Comparison of ENCODE assay signal across 8 mouse cellular contexts in genomic region chr16:60604613-60605012, GRCm38 (mm10). TPM values are rescaled to one million over a fixed set of nuclear protein-coding genes. Genes with fewer than 3 reads are reported as not detected.
DNase-seq lines count a peak whose midpoint lies in the region; ATAC-seq lines count a peak whose summit lies in the region.

No protein-coding gene starts in this region.

- H3K4me3 ChIP-seq in embryonic facial prominence, embryonic 12.5 days, result peak overlapping the region; percentile 50
- H3K4me3 ChIP-seq in intestine, embryonic 15.5 days (replicated peaks), result peak overlapping the region; percentile 33

- H3K9me3 ChIP-seq in embryonic facial prominence, embryonic 12.5 days, result no peaks in the 10 kb centered on the region
- H3K9me3 ChIP-seq in intestine, embryonic 15.5 days, result no peaks in the 10 kb centered on the region

- no peak overlapping the region for H3K27ac ChIP-seq in embryonic facial prominence, embryonic 12.5 days
- no peak overlapping the region for H3K27ac ChIP-seq in intestine, embryonic 15.5 days

- ATAC-seq in embryonic facial prominence, embryonic 12.5 days (ENCODE audit: insufficient number of reproducible peaks, insufficient read depth, low FRiP score, low TSS enrichment), result no peak
- no peak for ATAC-seq in intestine, embryonic 15.5 days
- no peak for ATAC-seq in CD4-positive, CD25-positive, alpha-beta regulatory T cell, adult 4 months

- peak overlapping the region; percentile 93 for H3K4me2 ChIP-seq in embryonic facial prominence, embryonic 12.5 days (replicated peaks)
- peak overlapping the region; percentile 71 for H3K4me2 ChIP-seq in intestine, embryonic 15.5 days (replicated peaks)

- 2% methylated on average over 10 of the region's 10 CpGs for WGBS in embryonic facial prominence, embryonic 12.5 days
- 4% methylated on average over 10 of the region's 10 CpGs for WGBS in intestine, embryonic 15.5 days

- peaks cover 9% of the 10 kb centered on the region; the same call in 1 of the 2 replicates for H3K4me1 ChIP-seq in embryonic facial prominence, embryonic 12.5 days
- H3K4me1 ChIP-seq in intestine, embryonic 15.5 days (replicated peaks), result peaks cover 8% of the 10 kb centered on the region

- H3K9ac ChIP-seq in embryonic facial prominence, embryonic 12.5 days, result peak overlapping the region; percentile 40
- H3K9ac ChIP-seq in intestine, embryonic 15.5 days, result peak overlapping the region; percentile 30; the same call in 1 of the 2 replicates

- peak; percentile 12 for DNase-seq in layer of hippocampus, adult 9-11 months
- no peak for DNase-seq in layer of hippocampus, adult 11-12 months (ENCODE audit: low spot score)
- peak; percentile 19 for DNase-seq in right cerebral cortex, adult 18-20 months
- no peak for DNase-seq in cerebellum, adult 11-12 months
- DNase-seq in ovary, postnatal 10 days (ENCODE audit: low spot score), result no peak

- no peaks in the 10 kb centered on the region for H3K36me3 ChIP-seq in embryonic facial prominence, embryonic 12.5 days
- no peaks in the 10 kb centered on the region for H3K36me3 ChIP-seq in intestine, embryonic 15.5 days

- peaks cover 33% of the 10 kb centered on the region for H3K27me3 ChIP-seq in embryonic facial prominence, embryonic 12.5 days
- peaks cover 21% of the 10 kb centered on the region for H3K27me3 ChIP-seq in intestine, embryonic 15.5 days (replicated peaks)

RNA-seq across cellular contexts. Expression of gene Epha6, which starts 0.7 kb away (rescaled TPM):
- 2.3 and 2.7 TPM in 2 replicates for polyA plus RNA-seq in embryonic facial prominence, embryonic 12.5 days (2016; fragmentation: Nextera tagmentation; extraction: Ambion mirVana)
- 0.19 and 0.27 TPM in 2 replicates for polyA plus RNA-seq in intestine, embryonic 15.5 days (2015; fragmentation: Nextera tagmentation; extraction: Ambion mirVana)
- not detected for polyA plus RNA-seq in CD4-positive, CD25-positive, alpha-beta regulatory T cell, adult 4 months (2017; shearing (Covaris generic))

Comparison
In these comparisons a context has a peak if more than half of its experiments do, and no peak if none do; other contexts are left out.
1. DNase-seq: peak in layer of hippocampus, adult 9-11 months (single experiment) and right cerebral cortex, adult 18-20 months (single experiment); none in layer of hippocampus, adult 11-12 months (single experiment), cerebellum, adult 11-12 months (single experiment) and ovary, postnatal 10 days (single experiment).